Mouse (Mus musculus): ENCODE measurements at regions not wholly inside any gene's neighbourhood (a gene's known extent, or its start where the extent isn't known, plus 50 kb on each side); places are given as distances from the start of the nearest gene placed in this dataset.

- no peak for TF ChIP-seq CTCF (IDR thresholded peaks at IDR 0.05; ENCODE audit: low read depth)
- TF ChIP-seq EP300 (optimal IDR thresholded peaks at IDR 0.05), result no peak
Measured at GRCm38 (mm10) chr1:190530079-190530478, 359.6 kb upstream of the Prox1 start.
